Mouse (Mus musculus): ENCODE data around the gene Slit3. TPM values are rescaled to one million over a fixed set of nuclear protein-coding genes. Genes with fewer than 3 reads are reported as not detected.
A peak's percentile ranks its signal among the peaks of the same experiment; 100 is the strongest.

The Slit3 gene
- polyA plus RNA-seq, 1 experiment from 2014 or later = 15.0 TPM

DNA sequence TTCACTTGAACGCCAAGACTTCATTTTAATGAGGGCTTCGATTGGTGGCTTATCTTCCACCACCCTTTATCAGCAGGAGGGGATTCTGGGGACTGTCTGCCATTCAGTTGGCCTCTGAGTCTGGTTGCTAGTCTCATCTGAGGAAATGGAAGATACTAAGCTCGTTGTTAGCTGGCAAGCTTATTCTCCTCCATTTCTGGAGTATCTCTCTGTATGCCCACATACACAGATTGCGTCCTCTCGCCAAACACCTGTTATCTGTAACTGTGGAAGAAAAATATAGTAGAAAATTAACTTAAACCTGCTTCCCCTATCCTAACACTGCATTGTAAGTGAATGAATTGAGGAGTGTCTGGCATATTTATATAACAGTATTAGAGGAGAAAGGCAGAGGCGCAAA, 240.0 kb downstream of the Slit3 start:
- Histone ChIP-seq H3K27me3 (ENCODE audit: low read depth, poor library complexity, severe bottlenecking) (peaks cover 99% of the 10 kb centered on the region), H3K9me3 (replicated peaks) (peaks cover 4% of the 10 kb centered on the region; the same call in 1 of the 2 replicates), H3K4me1 (peaks cover 23% of the 10 kb centered on the region), H3K36me3 (no peaks in the 10 kb centered on the region), H3K4me3 (no peak overlapping the region), H3K27ac (replicated peaks) (no peak overlapping the region)
- no peak for DNase-seq (ENCODE audit: low spot score)
- 88% methylated on average over 6 of the region's 6 CpGs for WGBS

- 69% methylated on average over 4 of the region's 4 CpGs for WGBS
- H3K36me3 ChIP-seq = no peaks in the 10 kb centered on the region
- peaks cover 99% of the 10 kb centered on the region for H3K27me3 ChIP-seq (ENCODE audit: low read depth, poor library complexity, severe bottlenecking)
- no peak overlapping the region for H3K27ac ChIP-seq (replicated peaks)
- peaks cover 8% of the 10 kb centered on the region for H3K9me3 ChIP-seq (replicated peaks)
- H3K4me1 ChIP-seq = peaks cover 31% of the 10 kb centered on the region
- H3K4me3 ChIP-seq = no peak overlapping the region
- no peak for DNase-seq (ENCODE audit: low spot score)
Measured at GRCm38 (mm10) chr11:35362975-35363374, 242.0 kb downstream of the Slit3 start.

DNA sequence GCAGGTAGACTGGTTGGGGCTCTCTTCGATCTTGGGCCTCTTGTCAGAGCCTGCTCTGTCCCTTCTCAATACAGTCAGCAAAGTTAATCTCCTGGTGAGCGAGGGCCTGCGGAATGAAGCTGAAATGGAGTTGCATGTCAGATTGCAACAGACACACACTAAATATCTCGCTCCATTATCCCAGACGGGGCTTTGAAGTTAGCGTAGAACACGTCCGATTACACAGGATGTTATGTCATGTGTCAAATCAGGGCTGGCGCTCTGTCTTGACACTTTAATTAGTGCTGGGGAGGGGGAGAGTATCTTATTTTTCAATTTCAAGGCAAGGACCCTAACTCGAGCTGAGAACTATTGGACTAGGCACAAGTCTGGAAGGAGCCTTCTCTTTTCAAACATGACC, 243.4 kb downstream of the Slit3 start:
- 61% methylated on average over 10 of the region's 10 CpGs for WGBS
- Histone ChIP-seq H3K27ac (replicated peaks) (no peak overlapping the region), H3K36me3 (no peaks in the 10 kb centered on the region), H3K9me3 (replicated peaks) (peaks cover 8% of the 10 kb centered on the region), H3K27me3 (ENCODE audit: low read depth, poor library complexity, severe bottlenecking) (peaks cover 99% of the 10 kb centered on the region), H3K4me1 (peaks cover 31% of the 10 kb centered on the region), H3K4me3 (no peak overlapping the region)
- DNase-seq (ENCODE audit: low spot score) = no peak

DNA sequence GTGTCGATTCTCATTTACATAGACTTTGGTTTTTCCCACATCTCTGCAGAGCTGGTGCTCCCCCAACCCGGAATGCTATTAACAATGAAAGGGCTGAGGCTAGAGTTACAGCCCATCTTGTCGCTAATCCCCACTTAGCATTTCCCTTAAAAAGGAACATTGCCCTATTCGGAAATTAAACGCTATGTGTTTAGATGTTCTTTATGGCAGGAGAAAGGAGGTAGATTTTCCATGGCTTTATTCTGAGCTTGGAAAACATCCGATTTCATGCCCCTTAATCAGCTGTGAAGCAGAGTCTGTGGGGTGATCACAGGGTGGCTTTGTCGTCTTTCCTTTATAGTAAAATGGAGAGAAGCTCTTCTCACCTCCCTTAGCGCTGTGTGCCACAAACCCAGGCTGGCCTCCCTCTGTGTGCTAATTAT, 244.5 kb downstream of the Slit3 start:
- H3K4me3 ChIP-seq = peak overlapping the region; percentile 18
- WGBS = 4% methylated on average over 8 of the region's 8 CpGs
- no peak for DNase-seq (ENCODE audit: low spot score)
- no peaks in the 10 kb centered on the region for H3K36me3 ChIP-seq
- peaks cover 5% of the 10 kb centered on the region for H3K9me3 ChIP-seq (replicated peaks)
- no peak overlapping the region for H3K27ac ChIP-seq (replicated peaks)
- peaks cover 99% of the 10 kb centered on the region for H3K27me3 ChIP-seq (ENCODE audit: low read depth, poor library complexity, severe bottlenecking)
- peaks cover 41% of the 10 kb centered on the region for H3K4me1 ChIP-seq

GRCm38 (mm10) chr11:35366611-35367010, 245.6 kb downstream of the Slit3 start:
- no peak overlapping the region for H3K4me3 ChIP-seq
- H3K27me3 ChIP-seq (ENCODE audit: low read depth, poor library complexity, severe bottlenecking) = peaks cover 99% of the 10 kb centered on the region
- H3K36me3 ChIP-seq = no peaks in the 10 kb centered on the region
- 73% methylated on average over 4 of the region's 4 CpGs for WGBS
- DNase-seq (ENCODE audit: low spot score) = no peak
- H3K9me3 ChIP-seq (replicated peaks) = peaks cover 5% of the 10 kb centered on the region
- H3K27ac ChIP-seq (replicated peaks) = no peak overlapping the region
- H3K4me1 ChIP-seq = peaks cover 45% of the 10 kb centered on the region

DNA sequence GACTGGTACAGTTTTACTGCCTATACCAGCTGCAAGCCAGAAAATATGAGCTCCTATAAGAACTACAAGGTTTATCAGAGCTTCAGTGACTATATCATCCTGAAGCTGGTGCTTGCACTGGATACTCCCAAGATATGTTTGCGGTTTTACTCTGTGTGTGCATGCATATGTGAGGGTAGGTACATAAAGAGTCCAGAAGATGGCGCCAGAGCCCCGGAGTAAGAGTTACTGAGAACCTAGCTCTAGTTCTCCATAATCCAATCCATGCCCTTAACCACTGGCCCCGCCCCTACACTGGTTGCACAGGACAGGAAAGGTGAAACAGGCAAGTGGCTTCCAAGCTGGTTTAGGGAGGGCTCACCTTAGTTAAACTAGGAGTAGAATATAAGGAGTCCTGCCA, 246.2 kb downstream of the Slit3 start:
- H3K4me3 ChIP-seq = no peak overlapping the region
- WGBS = 81% methylated on average over 4 of the region's 4 CpGs
- no peaks in the 10 kb centered on the region for H3K36me3 ChIP-seq
- DNase-seq (ENCODE audit: low spot score) = no peak
- H3K9me3 ChIP-seq (replicated peaks) = peaks cover 8% of the 10 kb centered on the region
- no peak overlapping the region for H3K27ac ChIP-seq (replicated peaks)
- peaks cover 45% of the 10 kb centered on the region for H3K4me1 ChIP-seq
- peaks cover 99% of the 10 kb centered on the region for H3K27me3 ChIP-seq (ENCODE audit: low read depth, poor library complexity, severe bottlenecking)

DNA sequence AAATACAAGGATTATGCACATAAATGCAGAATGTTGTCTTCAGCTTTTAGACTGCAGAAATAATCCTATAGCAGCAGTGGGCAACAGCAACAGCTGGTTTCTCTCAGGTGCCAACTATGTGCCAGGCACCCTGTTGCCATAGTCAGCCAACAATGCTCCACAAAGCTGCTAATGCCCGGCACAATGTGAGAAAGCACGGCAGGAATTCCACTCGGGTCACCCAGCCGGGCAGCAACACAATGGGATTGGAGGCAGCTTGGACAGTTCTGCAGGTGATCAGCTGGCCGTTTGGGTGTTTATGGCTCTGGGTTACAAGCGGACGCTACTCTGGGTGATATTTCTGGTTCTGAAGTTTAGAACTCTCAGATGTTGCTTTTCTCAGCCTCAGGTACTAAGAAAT, 248.9 kb downstream of the Slit3 start:
- peaks cover 81% of the 10 kb centered on the region for H3K27me3 ChIP-seq (ENCODE audit: low read depth, poor library complexity, severe bottlenecking)
- no peak for DNase-seq (ENCODE audit: low spot score)
- peaks cover 33% of the 10 kb centered on the region for H3K4me1 ChIP-seq
- H3K9me3 ChIP-seq (replicated peaks) = peaks cover 14% of the 10 kb centered on the region
- no peaks in the 10 kb centered on the region for H3K36me3 ChIP-seq
- H3K4me3 ChIP-seq = no peak overlapping the region
- WGBS = 35% methylated on average over 7 of the region's 7 CpGs
- H3K27ac ChIP-seq (replicated peaks) = no peak overlapping the region

- H3K27me3 ChIP-seq (ENCODE audit: low read depth, poor library complexity, severe bottlenecking) = peaks cover 82% of the 10 kb centered on the region
- H3K27ac ChIP-seq (replicated peaks) = no peak overlapping the region
- DNase-seq (ENCODE audit: low spot score) = no peak
- H3K9me3 ChIP-seq (replicated peaks) = peaks cover 14% of the 10 kb centered on the region
- H3K4me3 ChIP-seq = no peak overlapping the region
- WGBS = 14% methylated on average over 5 of the region's 5 CpGs
- peaks cover 25% of the 10 kb centered on the region for H3K4me1 ChIP-seq
- H3K36me3 ChIP-seq = no peaks in the 10 kb centered on the region
Measured at GRCm38 (mm10) chr11:35370705-35371104, 249.7 kb downstream of the Slit3 start.

GRCm38 (mm10) chr11:35372410-35372809, 251.4 kb downstream of the Slit3 start:
- H3K36me3 ChIP-seq = no peaks in the 10 kb centered on the region
- H3K27me3 ChIP-seq (ENCODE audit: low read depth, poor library complexity, severe bottlenecking) = peaks cover 79% of the 10 kb centered on the region
- 92% methylated on average over 3 of the region's 3 CpGs for WGBS
- H3K9me3 ChIP-seq (replicated peaks) = peaks cover 10% of the 10 kb centered on the region
- H3K4me3 ChIP-seq = no peak overlapping the region
- H3K27ac ChIP-seq (replicated peaks) = no peak overlapping the region
- DNase-seq (ENCODE audit: low spot score) = no peak
- peaks cover 14% of the 10 kb centered on the region for H3K4me1 ChIP-seq

- Histone ChIP-seq H3K9me3 (replicated peaks) (peaks cover 9% of the 10 kb centered on the region), H3K27ac (replicated peaks) (no peak overlapping the region), H3K36me3 (no peaks in the 10 kb centered on the region), H3K4me1 (peaks cover 9% of the 10 kb centered on the region), H3K27me3 (ENCODE audit: low read depth, poor library complexity, severe bottlenecking) (peaks cover 67% of the 10 kb centered on the region), H3K4me3 (no peak overlapping the region)
- WGBS = 78% methylated on average over 4 of the region's 4 CpGs
- DNase-seq (ENCODE audit: low spot score) = no peak
Measured at GRCm38 (mm10) chr11:35375072-35375471, 254.0 kb downstream of the Slit3 start.

GRCm38 (mm10) chr11:35378802-35379201, 257.8 kb downstream of the Slit3 start:
- 81% methylated on average over 7 of the region's 7 CpGs for WGBS
- Histone ChIP-seq H3K36me3 (no peaks in the 10 kb centered on the region), H3K27ac (replicated peaks) (no peak overlapping the region), H3K27me3 (ENCODE audit: low read depth, poor library complexity, severe bottlenecking) (peaks cover 47% of the 10 kb centered on the region), H3K9me3 (replicated peaks) (no peaks in the 10 kb centered on the region), H3K4me1 (0 out of 2 replicates have a peak, but pooled peaks cover 5% of the 10 kb centered on the region), H3K4me3 (no peak overlapping the region)
- DNase-seq (ENCODE audit: low spot score) = no peak

DNA sequence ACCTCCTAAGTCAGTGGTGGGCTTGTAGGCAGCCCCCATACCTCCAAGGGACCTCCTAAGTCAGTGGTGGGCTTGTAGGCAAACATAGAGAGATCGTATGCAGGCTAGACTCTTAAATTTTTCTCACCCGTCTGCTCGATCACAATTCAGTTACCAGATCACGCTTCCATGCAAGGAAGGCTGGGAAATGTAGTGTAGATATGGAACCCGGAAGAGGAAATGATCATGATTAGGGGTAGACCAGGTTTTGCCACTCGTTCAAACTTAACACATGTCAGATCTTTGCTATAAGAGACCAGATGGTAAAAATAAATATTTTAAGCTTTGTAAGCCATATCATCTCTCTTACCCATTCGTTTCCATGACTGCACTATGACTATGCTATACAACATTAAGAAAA, 258.4 kb downstream of the Slit3 start:
- Histone ChIP-seq H3K4me1 (0 out of 2 replicates have a peak, but pooled peaks cover 5% of the 10 kb centered on the region), H3K36me3 (no peaks in the 10 kb centered on the region), H3K27me3 (ENCODE audit: low read depth, poor library complexity, severe bottlenecking) (peaks cover 52% of the 10 kb centered on the region), H3K27ac (replicated peaks) (no peak overlapping the region), H3K4me3 (no peak overlapping the region), H3K9me3 (replicated peaks) (no peaks in the 10 kb centered on the region)
- 92% methylated on average over 7 of the region's 7 CpGs for WGBS
- no peak for DNase-seq (ENCODE audit: low spot score)

DNA sequence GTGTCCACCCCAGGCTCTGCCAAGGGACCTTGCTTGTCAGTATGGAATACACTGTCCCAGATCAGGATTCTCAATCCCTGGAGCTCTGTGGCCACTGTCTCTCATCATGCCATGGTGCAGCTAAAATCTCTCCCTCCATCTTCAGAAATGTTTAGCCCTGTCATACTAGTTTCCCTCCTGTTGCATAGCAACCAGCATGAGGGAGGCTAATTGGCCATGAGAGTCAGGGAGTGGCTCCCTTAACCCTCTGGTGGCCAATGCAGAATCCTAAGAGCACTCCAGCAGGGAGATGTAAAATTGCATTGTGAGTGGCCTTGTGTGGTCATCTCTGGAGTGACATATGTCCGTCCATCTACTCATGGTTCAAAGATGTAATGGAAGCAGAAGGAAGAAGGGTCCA, 259.7 kb downstream of the Slit3 start:
- no peak for DNase-seq (ENCODE audit: low spot score)
- no peak overlapping the region for H3K27ac ChIP-seq (replicated peaks)
- 71% methylated on average over 1 of the region's 1 CpGs for whole genome bisulfite sequencing
- no peak overlapping the region for H3K4me3 ChIP-seq
- peaks cover 14% of the 10 kb centered on the region for H3K4me1 ChIP-seq
- no peaks in the 10 kb centered on the region for H3K36me3 ChIP-seq
- H3K9me3 ChIP-seq (replicated peaks) = no peaks in the 10 kb centered on the region
- peaks cover 46% of the 10 kb centered on the region for H3K27me3 ChIP-seq (ENCODE audit: low read depth, poor library complexity, severe bottlenecking)

DNA sequence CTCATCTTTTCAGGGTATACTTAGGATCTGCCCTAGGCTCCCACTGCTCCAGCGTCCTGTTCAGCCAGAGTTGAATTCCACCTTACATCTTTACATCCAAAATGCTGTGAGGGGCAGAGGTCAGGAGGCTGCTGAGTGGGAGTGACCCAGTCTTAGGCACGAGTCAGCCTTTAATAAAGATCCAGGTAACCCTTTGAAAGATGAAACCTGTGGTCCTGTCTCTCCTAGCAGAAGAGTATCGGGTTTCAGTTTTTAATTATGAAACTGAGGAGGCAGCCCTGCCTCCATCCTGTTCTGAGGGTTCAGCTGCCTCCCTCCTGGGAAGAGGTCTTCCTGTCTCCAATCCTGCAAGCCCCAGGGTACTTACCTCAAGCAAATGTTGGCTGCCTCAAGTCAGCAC, 264.4 kb downstream of the Slit3 start:
- Histone ChIP-seq H3K4me3 (no peak overlapping the region), H3K27ac (replicated peaks) (no peak overlapping the region), H3K36me3 (no peaks in the 10 kb centered on the region), H3K9me3 (replicated peaks) (no peaks in the 10 kb centered on the region), H3K27me3 (ENCODE audit: low read depth, poor library complexity, severe bottlenecking) (peaks cover 18% of the 10 kb centered on the region), H3K4me1 (peaks cover 15% of the 10 kb centered on the region)
- WGBS = 30% methylated on average over 3 of the region's 3 CpGs
- no peak for DNase-seq (ENCODE audit: low spot score)

Data from midbrain, embryonic 10.5 days (tissue).